Mouse (Mus musculus): Measurements from ENCODE around the gene Prkar2b. TPM values are rescaled to one million over a fixed set of nuclear protein-coding genes. Genes with fewer than 3 reads are reported as not detected.
A peak's percentile ranks its signal among the peaks of the same experiment; 100 is the strongest.

The Prkar2b gene
- polyA plus RNA-seq, 1 experiment from 2014 or later: 16.2 TPM

- ATAC-seq (ENCODE audit: insufficient number of reproducible peaks, low FRiP score, low TSS enrichment, low read depth): peak; percentile 75
- peak overlapping the region; percentile 82 for H3K9ac ChIP-seq
- peak overlapping the region; percentile 99 for H3K27ac ChIP-seq
- H3K9me3 ChIP-seq: no peaks in the 10 kb centered on the region
- peak overlapping the region; percentile 84 for H3K4me3 ChIP-seq
- no peaks in the 10 kb centered on the region for H3K27me3 ChIP-seq
- H3K36me3 ChIP-seq: no peaks in the 10 kb centered on the region
- H3K4me1 ChIP-seq: no peaks in the 10 kb centered on the region
- H3K4me2 ChIP-seq: peak overlapping the region; percentile 53
- under 1% methylated on average over 41 of the region's 58 CpGs for WGBS
Observed at GRCm38 (mm10) chr12:31949193-31949741, 111.8 kb downstream of the Prkar2b start.

DNA sequence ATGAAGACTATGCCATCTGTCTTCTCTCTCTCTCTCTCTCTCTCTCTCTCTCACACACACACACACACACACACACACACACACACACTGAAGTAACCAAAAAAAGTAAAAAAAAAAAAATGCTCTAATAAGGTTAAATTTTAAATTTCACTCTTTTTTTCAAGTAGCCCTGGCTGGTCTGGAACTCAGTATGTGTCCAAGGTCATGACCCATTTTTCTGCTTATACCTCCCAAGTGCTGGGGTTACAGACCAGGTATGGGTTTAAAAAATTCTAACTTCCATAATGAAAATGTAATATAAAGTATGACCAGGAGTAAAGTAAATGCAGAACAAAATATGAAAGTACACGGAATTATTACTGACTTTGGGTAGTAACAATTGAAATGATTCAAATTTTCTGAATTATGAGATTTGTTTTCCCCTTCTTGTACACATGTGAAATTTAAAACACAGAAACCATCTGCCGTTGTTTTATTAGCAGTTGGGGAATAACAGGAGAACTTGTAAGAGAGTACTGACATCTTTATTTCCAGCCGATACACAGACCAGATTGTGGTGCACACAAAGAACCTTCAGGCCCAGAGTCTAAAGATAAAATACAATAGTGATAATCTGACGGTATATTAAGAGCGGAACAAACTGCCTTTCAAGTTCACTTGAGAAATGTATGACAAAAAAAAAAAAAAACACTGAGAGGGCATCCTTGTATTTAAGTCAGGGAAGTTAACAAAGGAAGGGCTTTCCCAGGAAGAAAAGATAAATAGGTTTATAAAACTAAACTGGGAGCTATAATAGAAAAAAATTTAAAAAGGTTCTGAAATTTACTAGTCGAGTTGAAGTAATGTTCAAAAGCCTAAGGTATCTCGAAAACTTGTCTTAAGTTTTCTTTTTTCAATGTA, 112.7 kb downstream of the Prkar2b start:
- Histone ChIP-seq H3K4me3 (peak overlapping the region; percentile 84), H3K4me2 (peak overlapping the region; percentile 53), H3K9ac (peak overlapping the region; percentile 82; the same call in 1 of the 2 replicates), H3K36me3 (peaks cover 6% of the 10 kb centered on the region), H3K27me3 (no peaks in the 10 kb centered on the region), H3K27ac (peak overlapping the region; percentile 99; the same call in 1 of the 2 replicates), H3K9me3 (no peaks in the 10 kb centered on the region), H3K4me1 (no peaks in the 10 kb centered on the region)
- ATAC-seq (ENCODE audit: insufficient number of reproducible peaks, low FRiP score, low TSS enrichment, low read depth): no peak
- WGBS: 24% methylated on average over 7 of the region's 7 CpGs

DNA sequence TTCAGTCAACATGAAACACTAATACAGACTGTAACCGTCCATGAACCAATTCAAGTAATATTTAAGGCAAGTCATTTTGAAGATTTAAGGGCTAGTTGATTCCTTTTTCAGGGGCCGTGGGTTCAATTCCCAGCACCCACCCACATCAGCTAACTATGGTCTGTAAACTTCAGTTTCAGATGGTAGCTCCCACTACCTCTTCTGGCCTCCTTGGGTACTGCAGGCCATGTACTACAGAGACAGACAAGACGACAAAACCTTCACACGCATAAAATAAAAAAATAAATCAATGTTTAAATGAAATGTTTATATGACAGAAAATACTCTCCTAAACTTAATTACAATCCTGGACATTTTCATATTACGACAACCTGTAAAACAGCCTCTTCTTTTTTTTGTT, 113.6 kb downstream of the Prkar2b start:
- no peaks in the 10 kb centered on the region for H3K9me3 ChIP-seq
- no peak for ATAC-seq (ENCODE audit: insufficient number of reproducible peaks, low FRiP score, low TSS enrichment, low read depth)
- no peak overlapping the region for H3K9ac ChIP-seq
- whole genome bisulfite sequencing: 91% methylated on average over 5 of the region's 5 CpGs
- no peak overlapping the region for H3K27ac ChIP-seq
- H3K4me1 ChIP-seq: no peaks in the 10 kb centered on the region
- no peak overlapping the region for H3K4me3 ChIP-seq
- H3K27me3 ChIP-seq: no peaks in the 10 kb centered on the region
- H3K4me2 ChIP-seq: no peak overlapping the region
- H3K36me3 ChIP-seq: peaks cover 13% of the 10 kb centered on the region

- H3K27me3 ChIP-seq: no peaks in the 10 kb centered on the region
Observed at GRCm38 (mm10) chr12:31944405-31944804, 116.7 kb downstream of the Prkar2b start.

DNA sequence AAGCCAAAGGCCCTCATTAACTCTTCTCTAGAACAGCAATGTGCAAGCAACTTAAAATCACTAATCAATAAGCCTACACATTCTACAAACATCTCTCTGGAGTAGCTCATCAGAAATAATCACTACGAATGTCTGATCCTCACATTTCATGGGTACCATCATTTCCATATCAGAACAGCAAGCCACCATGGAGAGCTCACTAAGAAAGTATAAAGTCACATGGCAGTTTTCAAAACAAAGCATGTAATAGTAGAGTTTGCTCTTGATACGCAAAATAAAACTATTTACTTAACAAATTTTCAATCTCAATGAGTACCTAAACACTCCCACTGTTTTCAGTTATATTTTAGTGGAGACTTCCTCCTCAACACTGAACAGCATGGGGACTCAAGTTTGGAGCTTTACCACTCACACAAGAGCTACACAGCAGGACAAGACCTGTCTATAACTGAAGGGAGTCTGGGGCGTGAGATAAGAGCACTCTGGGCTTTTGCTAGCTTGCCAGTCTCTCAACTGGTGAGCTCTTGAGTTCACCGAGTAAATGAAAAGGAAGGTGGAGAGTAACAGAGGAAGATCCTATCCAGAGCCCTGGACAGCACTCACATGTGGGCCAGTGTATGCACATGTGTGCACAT, 118.0 kb downstream of the Prkar2b start:
- Histone ChIP-seq H3K4me3 (no peak overlapping the region), H3K4me1 (no peaks in the 10 kb centered on the region), H3K4me2 (no peak overlapping the region), H3K27me3 (no peaks in the 10 kb centered on the region), H3K36me3 (peaks cover 42% of the 10 kb centered on the region), H3K9me3 (no peaks in the 10 kb centered on the region), H3K27ac (no peak overlapping the region), H3K9ac (no peak overlapping the region)
- 94% methylated on average over 4 of the region's 4 CpGs for WGBS
- no peak for ATAC-seq (ENCODE audit: insufficient number of reproducible peaks, low FRiP score, low TSS enrichment, low read depth)

More at GRCm38 (mm10) chr12:31944405-31944804, 116.7 kb downstream of the Prkar2b start:
- H3K4me1 ChIP-seq: no peaks in the 10 kb centered on the region
- H3K4me3 ChIP-seq: no peak overlapping the region
- no peak overlapping the region for H3K9ac ChIP-seq
- H3K36me3 ChIP-seq: peaks cover 30% of the 10 kb centered on the region
- no peak for ATAC-seq (ENCODE audit: insufficient number of reproducible peaks, low FRiP score, low TSS enrichment, low read depth)
- 95% methylated on average over 2 of the region's 2 CpGs for WGBS
- H3K4me2 ChIP-seq: no peak overlapping the region
- H3K27ac ChIP-seq: no peak overlapping the region
- no peaks in the 10 kb centered on the region for H3K9me3 ChIP-seq

DNA sequence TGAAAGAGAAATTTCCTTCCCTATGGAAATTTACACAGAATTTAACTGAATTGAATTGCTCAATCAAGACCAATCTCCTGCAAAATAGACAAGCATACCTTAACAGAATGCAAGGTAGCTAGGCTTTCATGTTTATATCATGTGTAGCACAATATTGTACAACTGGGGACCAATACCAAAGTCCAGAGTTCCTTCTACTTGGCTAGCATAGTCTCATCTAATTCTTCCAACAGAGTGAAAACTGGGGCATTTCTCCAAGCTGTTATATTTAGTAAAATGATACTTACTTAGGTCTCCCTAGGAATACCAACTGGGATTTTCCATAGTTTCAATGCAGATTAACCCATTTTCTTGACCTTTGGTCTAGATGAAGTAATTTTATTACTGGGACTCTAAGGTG, 122.1 kb downstream of the Prkar2b start:
- Histone ChIP-seq H3K4me1 (peaks cover 4% of the 10 kb centered on the region; the same call in 1 of the 2 replicates), H3K36me3 (peaks cover 73% of the 10 kb centered on the region), H3K27ac (no peak overlapping the region), H3K4me2 (no peak overlapping the region), H3K9me3 (no peaks in the 10 kb centered on the region), H3K27me3 (no peaks in the 10 kb centered on the region), H3K9ac (no peak overlapping the region), H3K4me3 (no peak overlapping the region)
- ATAC-seq (ENCODE audit: insufficient number of reproducible peaks, low FRiP score, low TSS enrichment, low read depth): no peak

DNA sequence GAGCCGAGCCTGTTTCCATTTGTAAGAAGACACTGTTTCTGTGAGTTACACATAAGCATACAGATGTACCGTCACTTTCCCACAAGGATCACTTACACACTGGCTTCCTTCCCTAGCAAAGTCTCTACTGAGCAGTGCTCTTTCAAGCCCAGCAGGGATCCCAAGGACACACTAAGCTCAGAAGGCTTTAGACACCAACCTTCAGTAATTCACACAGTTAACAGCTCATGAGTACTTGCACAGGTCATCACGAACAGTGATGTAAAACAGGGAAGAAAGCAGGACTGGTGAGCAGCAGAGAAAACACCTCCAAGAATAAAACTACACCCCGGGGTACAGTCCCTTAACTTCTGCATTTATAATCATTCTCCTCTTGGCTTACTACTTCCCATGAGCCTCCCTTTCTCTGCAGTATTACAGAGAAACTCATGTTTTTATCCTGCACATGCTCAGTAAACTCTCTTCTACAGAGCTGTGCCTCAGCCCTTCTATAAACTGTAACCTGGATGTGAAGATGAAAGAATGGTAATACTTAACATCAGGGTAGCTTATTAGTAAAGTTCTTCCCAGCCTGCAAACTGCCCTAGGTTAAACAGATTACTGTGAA, 122.6 kb downstream of the Prkar2b start:
- WGBS: 73% methylated on average over 4 of the region's 4 CpGs
- peaks cover 4% of the 10 kb centered on the region; the same call in 1 of the 2 replicates for H3K4me1 ChIP-seq
- H3K36me3 ChIP-seq: peaks cover 68% of the 10 kb centered on the region
- H3K4me3 ChIP-seq: no peak overlapping the region
- no peaks in the 10 kb centered on the region for H3K9me3 ChIP-seq
- no peak overlapping the region for H3K27ac ChIP-seq
- no peaks in the 10 kb centered on the region for H3K27me3 ChIP-seq
- H3K4me2 ChIP-seq: no peak overlapping the region
- H3K9ac ChIP-seq: no peak overlapping the region
- no peak for ATAC-seq (ENCODE audit: insufficient number of reproducible peaks, low FRiP score, low TSS enrichment, low read depth)

- no peak overlapping the region for H3K27ac ChIP-seq
- ATAC-seq (ENCODE audit: insufficient number of reproducible peaks, low FRiP score, low TSS enrichment, low read depth): no peak
- no peaks in the 10 kb centered on the region for H3K9me3 ChIP-seq
- H3K36me3 ChIP-seq: peaks cover 67% of the 10 kb centered on the region
- H3K9ac ChIP-seq: no peak overlapping the region
- peaks cover 4% of the 10 kb centered on the region; the same call in 1 of the 2 replicates for H3K4me1 ChIP-seq
- no peak overlapping the region for H3K4me3 ChIP-seq
- H3K4me2 ChIP-seq: no peak overlapping the region
- no peaks in the 10 kb centered on the region for H3K27me3 ChIP-seq
- 89% methylated on average over 3 of the region's 3 CpGs for WGBS
Observed at GRCm38 (mm10) chr12:31937613-31938012, 123.5 kb downstream of the Prkar2b start.

GRCm38 (mm10) chr12:31936657-31937300, 124.3 kb downstream of the Prkar2b start:
- no peaks in the 10 kb centered on the region for H3K27me3 ChIP-seq
- no peaks in the 10 kb centered on the region for H3K9me3 ChIP-seq
- no peak overlapping the region for H3K9ac ChIP-seq
- peaks cover 4% of the 10 kb centered on the region; the same call in 1 of the 2 replicates for H3K4me1 ChIP-seq
- no peak overlapping the region for H3K4me2 ChIP-seq
- no peak for ATAC-seq (ENCODE audit: insufficient number of reproducible peaks, low FRiP score, low TSS enrichment, low read depth)
- peaks cover 71% of the 10 kb centered on the region for H3K36me3 ChIP-seq
- 29% methylated on average over 6 of the region's 6 CpGs for WGBS
- no peak overlapping the region for H3K27ac ChIP-seq
- H3K4me3 ChIP-seq: no peak overlapping the region

DNA sequence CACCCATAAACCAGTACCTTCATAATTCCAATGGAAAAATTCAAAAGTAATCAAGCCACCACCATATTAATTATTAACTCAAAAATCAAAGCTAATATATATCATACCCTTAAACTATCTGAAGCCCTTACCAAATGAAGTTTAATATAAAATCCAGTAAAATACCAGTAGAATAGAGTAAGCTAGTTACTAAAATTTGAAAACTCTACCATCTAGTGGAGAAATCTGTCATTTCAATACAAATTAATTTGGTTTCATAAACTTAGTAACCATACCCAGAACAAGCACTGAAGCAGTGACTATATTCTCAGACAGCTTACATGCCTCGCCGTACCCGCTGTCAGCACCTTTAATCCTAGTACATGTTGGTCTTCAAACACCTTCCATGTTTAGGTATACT, 129.3 kb downstream of the Prkar2b start:
- no peak overlapping the region for H3K4me2 ChIP-seq
- peaks cover 3% of the 10 kb centered on the region; the same call in 1 of the 2 replicates for H3K4me1 ChIP-seq
- H3K4me3 ChIP-seq: no peak overlapping the region
- ATAC-seq (ENCODE audit: insufficient number of reproducible peaks, low FRiP score, low TSS enrichment, low read depth): no peak
- H3K9me3 ChIP-seq: no peaks in the 10 kb centered on the region
- H3K27me3 ChIP-seq: no peaks in the 10 kb centered on the region
- 90% methylated on average over 3 of the region's 3 CpGs for WGBS
- H3K27ac ChIP-seq: no peak overlapping the region
- H3K36me3 ChIP-seq: peaks cover 68% of the 10 kb centered on the region
- H3K9ac ChIP-seq: no peak overlapping the region

GRCm38 (mm10) chr12:31928498-31928897, 132.6 kb downstream of the Prkar2b start:
- 86% methylated on average over 3 of the region's 3 CpGs for WGBS
- no peaks in the 10 kb centered on the region for H3K27me3 ChIP-seq
- peaks cover 5% of the 10 kb centered on the region; the same call in 1 of the 2 replicates for H3K4me1 ChIP-seq
- H3K27ac ChIP-seq: no peak overlapping the region
- no peaks in the 10 kb centered on the region for H3K9me3 ChIP-seq
- no peak overlapping the region for H3K4me2 ChIP-seq
- H3K9ac ChIP-seq: no peak overlapping the region
- no peak for ATAC-seq (ENCODE audit: insufficient number of reproducible peaks, low FRiP score, low TSS enrichment, low read depth)
- peaks cover 69% of the 10 kb centered on the region for H3K36me3 ChIP-seq
- no peak overlapping the region for H3K4me3 ChIP-seq

Data from limb, embryonic 15.5 days (tissue).